Mouse (Mus musculus) E14TG2a.4 (cell line): ENCODE data around the gene Edar.

ENCODE experiments used
- CTCF ChIP-seq: conservative IDR thresholded peaks from 2 replicates; pipeline ENCODE4 v1.5.1; 2014; ENCODE audit warnings: low read length
- NANOG ChIP-seq: IDR thresholded peaks from 2 replicates; pipeline ENCODE4 v1.6.1; 2014; ENCODE audit warnings: borderline replicate concordance, low read length, mixed read lengths

GRCm38 (mm10) chr10:58627569-58627968 lies 47.9 kb downstream of the Edar start:
- TF ChIP-seq CTCF (peak; percentile 66), NANOG (no peak)
